Mouse (Mus musculus) right cerebral cortex, postnatal 14 days (tissue): ENCODE results near the gene Tspan8.
"Not testable (repeated sequence)": the region's sequence is repeated elsewhere in the genome, so short reads cannot be mapped to it uniquely, and the experiment has no call there.

Experiments used
- DNase-seq: peaks from one replicate; pipeline ENCODE4 v3.0.0; 2022

The Tspan8 gene

GRCm38 (mm10) chr10:115816511-115816910 is at the start of gene Tspan8:
Gene Tspan8 (plus strand): TSS chr10:115816832.
- no peak for DNase-seq

GRCm38 (mm10) chr10:115770032-115770431 is 46.6 kb upstream of the Tspan8 start:
- no peak for DNase-seq

- DNase-seq: no peak
These were observed 42.2 kb upstream of the Tspan8 start for GRCm38 (mm10) chr10:115774451-115774850.

GRCm38 (mm10) chr10:115775945-115776905 is 40.4 kb upstream of the Tspan8 start:
- no peak for DNase-seq

GRCm38 (mm10) chr10:115777366-115777765 is 39.3 kb upstream of the Tspan8 start:
- DNase-seq: no peak

- DNase-seq: peak; percentile 18
These were observed 38.0 kb upstream of the Tspan8 start for GRCm38 (mm10) chr10:115778624-115779023.

- DNase-seq: no peak
These were observed 36.2 kb upstream of the Tspan8 start for GRCm38 (mm10) chr10:115780239-115781016.

- no peak for DNase-seq
These were observed 33.4 kb upstream of the Tspan8 start for GRCm38 (mm10) chr10:115783232-115783631.

GRCm38 (mm10) chr10:115790788-115791187 is 25.8 kb upstream of the Tspan8 start:
- DNase-seq: no peak

GRCm38 (mm10) chr10:115796072-115796788 is 20.4 kb upstream of the Tspan8 start:
- no peak for DNase-seq

GRCm38 (mm10) chr10:115801464-115801863 is 15.2 kb upstream of the Tspan8 start:
- DNase-seq: no peak

GRCm38 (mm10) chr10:115803013-115803412 is 13.6 kb upstream of the Tspan8 start:
- DNase-seq: not testable (repeated sequence)

- DNase-seq: no peak
These were observed 12.9 kb upstream of the Tspan8 start for GRCm38 (mm10) chr10:115803765-115804164.

GRCm38 (mm10) chr10:115805987-115806386 is 10.6 kb upstream of the Tspan8 start:
- DNase-seq: no peak

- no peak for DNase-seq
These were observed 7.5 kb upstream of the Tspan8 start for GRCm38 (mm10) chr10:115809169-115809568.

GRCm38 (mm10) chr10:115811519-115811918 is 5.1 kb upstream of the Tspan8 start:
- DNase-seq: no peak

- no peak for DNase-seq
These were observed 1.8 kb upstream of the Tspan8 start for GRCm38 (mm10) chr10:115814878-115815277.

GRCm38 (mm10) chr10:115817056-115817724 is 558 bp downstream of the Tspan8 start:
- DNase-seq: no peak

- DNase-seq: no peak
These were observed 8.7 kb downstream of the Tspan8 start for GRCm38 (mm10) chr10:115825289-115825688.

GRCm38 (mm10) chr10:115828872-115829271 is 12.2 kb downstream of the Tspan8 start:
- DNase-seq: no peak

GRCm38 (mm10) chr10:115829696-115830095 is 13.1 kb downstream of the Tspan8 start:
- no peak for DNase-seq

GRCm38 (mm10) chr10:115830726-115831125 is 14.1 kb downstream of the Tspan8 start:
- DNase-seq: no peak
